Mouse (Mus musculus): Measurements from ENCODE around the gene Vsig4. TPM values are rescaled to one million over a fixed set of nuclear protein-coding genes. Genes with fewer than 3 reads are reported as not detected.

Vsig4 gene
- polyA plus RNA-seq (2014; fragmentation: Nextera tagmentation; extraction: Ambion mirVana): not detected in 2 replicates

DNA sequence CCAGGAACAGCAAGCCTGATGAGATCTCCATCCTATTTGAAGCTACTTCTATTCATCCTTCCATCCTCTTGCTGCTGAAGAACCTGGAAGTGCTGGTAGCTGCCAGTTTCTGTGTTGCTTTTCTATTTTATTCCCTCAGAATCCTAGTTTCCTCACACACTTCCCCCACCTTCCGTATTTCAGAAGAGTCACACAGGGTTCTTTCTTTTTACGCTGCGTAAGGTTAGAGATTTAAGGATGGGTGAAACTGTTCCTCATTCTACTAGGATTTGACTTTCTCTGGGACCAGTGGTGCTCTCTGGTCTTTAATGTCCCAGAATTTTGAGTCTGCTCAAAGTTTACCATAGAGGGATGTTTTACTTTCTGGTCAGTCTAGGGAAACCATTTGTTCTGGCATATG lies at the start of gene Vsig4:
TSS of gene Vsig4 (minus strand) at position 101 of the 400 bp plus-strand sequence.
- no peak within 1 kb of the TSS for H3K4me2 ChIP-seq (ENCODE audit: low read depth, low read length, severe bottlenecking)
- no peaks in the 10 kb centered on the region for H3K36me3 ChIP-seq (ENCODE audit: control insufficient read depth, insufficient read depth, low read length)
- H3K27ac ChIP-seq (ENCODE audit: low read depth, low read length): no peak within 1 kb of the TSS
- no peaks in the 10 kb centered on the region for H3K27me3 ChIP-seq (ENCODE audit: control insufficient read depth, insufficient read depth, low read length)
- 100% methylated on average over 3 of the region's 3 CpGs for WGBS
- no peak within 1 kb of the TSS for H3K4me3 ChIP-seq (ENCODE audit: low read depth, low read length)
- no peaks in the 10 kb centered on the region for H3K4me1 ChIP-seq (replicated peaks; ENCODE audit: control insufficient read depth, insufficient read depth, low read length)
- no peak for DNase-seq (ENCODE audit: low spot score)
- H3K9me3 ChIP-seq (ENCODE audit: control insufficient read depth, low read length): no peaks in the 10 kb centered on the region
- no peak within 1 kb of the TSS for H3K9ac ChIP-seq (ENCODE audit: low read length)
- no peak for ATAC-seq (replicated peaks; ENCODE audit: low FRiP score)

DNA sequence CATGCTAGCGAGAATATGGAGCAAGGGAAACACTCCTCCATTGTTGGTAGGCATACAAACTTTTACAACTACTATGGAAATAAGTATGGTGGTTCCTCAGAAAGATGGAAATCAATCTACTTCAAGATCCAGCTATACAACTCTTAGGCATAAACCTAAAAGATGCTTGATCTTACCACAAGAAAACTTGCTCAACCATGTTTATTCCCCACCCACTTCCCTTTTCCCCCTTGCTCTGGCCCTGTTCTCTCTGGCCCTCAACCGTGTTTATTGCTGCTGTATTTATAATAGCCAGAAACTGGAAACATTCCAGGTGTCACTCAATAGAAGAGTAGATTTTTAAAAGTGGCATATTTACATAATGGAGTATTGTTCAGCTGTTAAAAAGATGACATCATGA lies 45.9 kb upstream of the Vsig4 start:
- H3K27me3 ChIP-seq (ENCODE audit: control insufficient read depth, insufficient read depth, low read length): no peaks in the 10 kb centered on the region
- ATAC-seq (replicated peaks; ENCODE audit: low FRiP score) (no peak), DNase-seq (ENCODE audit: low spot score) (no peak)
- no peaks in the 10 kb centered on the region for H3K4me1 ChIP-seq (replicated peaks; ENCODE audit: control insufficient read depth, insufficient read depth, low read length)
- WGBS: 80% methylated on average over 2 of the region's 2 CpGs
- H3K9me3 ChIP-seq (ENCODE audit: control insufficient read depth, low read length): no peaks in the 10 kb centered on the region
- no peaks in the 10 kb centered on the region for H3K36me3 ChIP-seq (ENCODE audit: control insufficient read depth, insufficient read depth, low read length)
- no peak overlapping the region for H3K4me3 ChIP-seq (ENCODE audit: low read depth, low read length)
- H3K27ac ChIP-seq (ENCODE audit: low read depth, low read length): no peak overlapping the region
- no peak overlapping the region for H3K4me2 ChIP-seq (ENCODE audit: low read depth, low read length, severe bottlenecking)
- no peak overlapping the region for H3K9ac ChIP-seq (ENCODE audit: low read length)

DNA sequence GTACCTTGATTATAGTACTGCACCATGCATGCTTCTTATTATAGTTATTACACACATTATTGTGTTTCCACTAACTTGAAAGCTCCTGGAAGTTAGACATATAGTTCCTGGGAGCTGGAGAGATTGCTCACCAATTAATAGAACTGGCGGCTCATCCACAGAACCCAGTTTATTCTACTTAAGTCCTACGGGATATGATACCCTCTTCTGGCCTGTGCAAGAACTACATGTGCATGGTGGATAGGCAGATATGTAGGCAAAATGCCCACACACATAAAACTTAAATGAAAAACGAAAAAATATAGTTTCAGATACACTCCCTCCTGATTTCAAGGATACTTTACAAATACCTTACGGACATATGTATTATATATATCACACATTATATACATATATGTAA lies 36.5 kb upstream of the Vsig4 start:
- no peaks in the 10 kb centered on the region for H3K36me3 ChIP-seq (ENCODE audit: control insufficient read depth, insufficient read depth, low read length)
- H3K27ac ChIP-seq (ENCODE audit: low read depth, low read length): no peak overlapping the region
- no peak overlapping the region for H3K4me2 ChIP-seq (ENCODE audit: low read depth, low read length, severe bottlenecking)
- DNase-seq (ENCODE audit: low spot score) (no peak), ATAC-seq (replicated peaks; ENCODE audit: low FRiP score) (no peak)
- WGBS: 56% methylated on average over 4 of the region's 4 CpGs
- H3K4me1 ChIP-seq (replicated peaks; ENCODE audit: control insufficient read depth, insufficient read depth, low read length): no peaks in the 10 kb centered on the region
- H3K9me3 ChIP-seq (ENCODE audit: control insufficient read depth, low read length): no peaks in the 10 kb centered on the region
- H3K4me3 ChIP-seq (ENCODE audit: low read depth, low read length): no peak overlapping the region
- no peak overlapping the region for H3K9ac ChIP-seq (ENCODE audit: low read length)
- H3K27me3 ChIP-seq (ENCODE audit: control insufficient read depth, insufficient read depth, low read length): no peaks in the 10 kb centered on the region

DNA sequence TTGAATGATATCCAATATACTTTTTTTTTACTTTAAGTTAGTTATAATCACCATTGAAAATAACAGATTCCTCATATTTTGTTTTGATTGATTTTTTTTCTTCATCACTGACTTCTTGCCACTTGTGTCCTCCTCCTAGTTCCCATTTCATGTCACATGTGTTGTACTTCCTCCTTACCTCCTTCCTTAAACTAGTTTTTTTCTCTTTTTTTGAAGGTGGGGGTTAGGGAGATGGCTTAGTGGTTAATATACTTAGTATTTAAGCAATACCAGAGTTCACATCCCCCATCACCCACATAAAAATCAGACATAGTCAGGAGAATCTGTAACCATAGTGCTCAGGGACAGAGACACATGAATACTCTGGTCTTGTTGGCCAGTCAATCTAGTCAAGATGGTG lies 36.7 kb downstream of the Vsig4 start:
- Histone ChIP-seq H3K27me3 (ENCODE audit: control insufficient read depth, insufficient read depth, low read length) (no peaks in the 10 kb centered on the region), H3K9ac (ENCODE audit: low read length) (no peak overlapping the region), H3K4me3 (ENCODE audit: low read depth, low read length) (no peak overlapping the region), H3K27ac (ENCODE audit: low read depth, low read length) (no peak overlapping the region), H3K4me2 (ENCODE audit: low read depth, low read length, severe bottlenecking) (no peak overlapping the region), H3K9me3 (ENCODE audit: control insufficient read depth, low read length) (no peaks in the 10 kb centered on the region), H3K4me1 (replicated peaks; ENCODE audit: control insufficient read depth, insufficient read depth, low read length) (no peaks in the 10 kb centered on the region), H3K36me3 (ENCODE audit: control insufficient read depth, insufficient read depth, low read length) (no peaks in the 10 kb centered on the region)
- ATAC-seq (replicated peaks; ENCODE audit: low FRiP score) (no peak), DNase-seq (ENCODE audit: low spot score) (no peak)

DNA sequence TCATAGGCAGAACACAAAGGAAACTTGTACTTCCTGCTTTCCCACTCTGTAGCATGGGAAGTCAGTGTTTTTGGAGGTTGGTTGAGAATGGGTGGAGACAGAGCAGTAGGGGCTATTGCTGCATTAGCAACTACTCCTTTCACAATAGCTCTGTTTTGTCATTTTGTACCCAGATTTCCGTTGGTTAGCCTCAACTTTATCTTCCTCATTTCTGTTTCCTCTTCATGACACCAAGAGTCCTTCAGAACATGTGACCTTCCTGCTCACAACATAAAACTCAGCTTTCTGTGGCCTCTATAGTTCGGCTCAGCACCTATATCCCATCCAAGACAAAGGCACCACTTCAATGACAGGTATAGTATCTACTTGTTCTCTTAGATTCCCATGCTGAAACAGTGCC lies 53.6 kb downstream of the Vsig4 start:
- Histone ChIP-seq H3K36me3 (ENCODE audit: control insufficient read depth, insufficient read depth, low read length) (no peaks in the 10 kb centered on the region), H3K9me3 (ENCODE audit: control insufficient read depth, low read length) (no peaks in the 10 kb centered on the region), H3K27ac (ENCODE audit: low read depth, low read length) (no peak overlapping the region), H3K9ac (ENCODE audit: low read length) (no peak overlapping the region), H3K4me1 (replicated peaks; ENCODE audit: control insufficient read depth, insufficient read depth, low read length) (no peaks in the 10 kb centered on the region), H3K4me3 (ENCODE audit: low read depth, low read length) (no peak overlapping the region), H3K27me3 (ENCODE audit: control insufficient read depth, insufficient read depth, low read length) (no peaks in the 10 kb centered on the region), H3K4me2 (ENCODE audit: low read depth, low read length, severe bottlenecking) (no peak overlapping the region)
- DNase-seq (ENCODE audit: low spot score) (no peak), ATAC-seq (replicated peaks; ENCODE audit: low FRiP score) (no peak)
- 76% methylated on average over 2 of the region's 2 CpGs for WGBS

DNA sequence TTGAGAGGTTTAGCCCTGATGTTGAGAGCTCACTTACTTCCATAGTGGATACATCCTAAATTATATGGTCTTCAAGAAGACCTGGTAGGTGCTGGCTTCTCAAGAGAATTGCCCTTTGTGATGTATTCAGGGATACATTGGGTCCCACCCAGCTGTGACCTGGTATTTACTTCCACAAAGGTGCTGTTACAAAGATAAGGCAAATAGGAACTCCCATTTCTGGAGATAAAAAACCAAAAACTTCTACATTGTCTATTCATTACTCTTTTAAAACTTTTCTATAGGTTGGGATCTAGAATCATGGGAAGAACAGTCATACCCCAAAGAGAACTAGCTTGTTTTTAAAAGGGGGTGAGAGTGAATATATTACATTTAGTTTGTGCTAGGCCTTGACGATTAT lies 54.2 kb downstream of the Vsig4 start:
- DNase-seq (ENCODE audit: low spot score) (no peak), ATAC-seq (replicated peaks; ENCODE audit: low FRiP score) (no peak)
- Histone ChIP-seq H3K4me3 (ENCODE audit: low read depth, low read length) (no peak overlapping the region), H3K27ac (ENCODE audit: low read depth, low read length) (no peak overlapping the region), H3K9ac (ENCODE audit: low read length) (no peak overlapping the region), H3K9me3 (ENCODE audit: control insufficient read depth, low read length) (no peaks in the 10 kb centered on the region), H3K36me3 (ENCODE audit: control insufficient read depth, insufficient read depth, low read length) (no peaks in the 10 kb centered on the region), H3K27me3 (ENCODE audit: control insufficient read depth, insufficient read depth, low read length) (no peaks in the 10 kb centered on the region), H3K4me2 (ENCODE audit: low read depth, low read length, severe bottlenecking) (no peak overlapping the region), H3K4me1 (replicated peaks; ENCODE audit: control insufficient read depth, insufficient read depth, low read length) (no peaks in the 10 kb centered on the region)
- WGBS: 86% methylated on average over 1 of the region's 1 CpGs

DNA sequence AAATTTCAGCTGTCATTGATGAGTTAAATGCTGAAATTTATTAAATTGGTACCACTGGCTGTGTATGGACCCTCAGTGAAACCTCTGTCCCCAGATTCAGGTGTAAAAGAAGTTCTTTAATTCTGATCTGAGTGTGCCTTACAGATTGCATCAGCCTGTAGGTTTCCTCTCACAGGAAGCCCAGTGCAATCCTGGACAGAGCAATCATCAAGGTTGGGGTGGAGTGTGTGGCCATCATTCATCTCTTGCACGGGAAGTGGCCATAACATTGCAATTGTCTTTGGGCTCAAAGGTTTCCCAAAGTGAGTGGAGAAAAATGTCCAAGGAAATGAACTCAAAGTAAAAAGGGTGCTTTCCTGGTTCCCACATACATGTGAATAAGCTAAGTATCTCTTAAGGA lies 57.5 kb downstream of the Vsig4 start:
- no peaks in the 10 kb centered on the region for H3K9me3 ChIP-seq (ENCODE audit: control insufficient read depth, low read length)
- H3K27me3 ChIP-seq (ENCODE audit: control insufficient read depth, insufficient read depth, low read length): no peaks in the 10 kb centered on the region
- H3K27ac ChIP-seq (ENCODE audit: low read depth, low read length): no peak overlapping the region
- DNase-seq (ENCODE audit: low spot score): no peak
- H3K9ac ChIP-seq (ENCODE audit: low read length): no peak overlapping the region
- ATAC-seq (replicated peaks; ENCODE audit: low FRiP score): no peak
- no peaks in the 10 kb centered on the region for H3K4me1 ChIP-seq (replicated peaks; ENCODE audit: control insufficient read depth, insufficient read depth, low read length)
- H3K4me3 ChIP-seq (ENCODE audit: low read depth, low read length): no peak overlapping the region
- WGBS: 72% methylated on average over 1 of the region's 1 CpGs
- H3K4me2 ChIP-seq (ENCODE audit: low read depth, low read length, severe bottlenecking): no peak overlapping the region
- no peaks in the 10 kb centered on the region for H3K36me3 ChIP-seq (ENCODE audit: control insufficient read depth, insufficient read depth, low read length)

DNA sequence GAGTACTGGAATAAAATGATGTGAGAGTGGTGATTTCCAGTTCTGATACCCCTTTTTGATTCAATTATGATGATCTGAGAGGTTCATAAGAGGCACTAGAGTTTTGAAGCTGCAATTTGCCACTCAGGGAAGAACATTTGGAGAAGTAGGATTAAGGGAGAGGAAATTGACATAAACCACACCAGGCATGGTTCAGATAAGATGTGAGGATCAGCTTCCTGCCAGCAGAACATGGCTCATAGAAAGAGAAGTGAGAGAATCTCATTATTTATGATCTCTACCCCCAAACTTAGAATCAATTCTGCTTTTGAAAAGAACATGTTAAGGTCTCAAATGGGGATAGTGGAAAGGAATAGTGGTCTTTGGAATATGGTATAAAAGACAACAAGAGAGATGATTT lies 66.2 kb downstream of the Vsig4 start:
- DNase-seq (ENCODE audit: low spot score) (no peak), ATAC-seq (replicated peaks; ENCODE audit: low FRiP score) (no peak)
- Histone ChIP-seq H3K9ac (ENCODE audit: low read length) (no peak overlapping the region), H3K4me1 (replicated peaks; ENCODE audit: control insufficient read depth, insufficient read depth, low read length) (no peaks in the 10 kb centered on the region), H3K27ac (ENCODE audit: low read depth, low read length) (no peak overlapping the region), H3K4me2 (ENCODE audit: low read depth, low read length, severe bottlenecking) (no peak overlapping the region), H3K4me3 (ENCODE audit: low read depth, low read length) (no peak overlapping the region), H3K9me3 (ENCODE audit: control insufficient read depth, low read length) (no peaks in the 10 kb centered on the region), H3K36me3 (ENCODE audit: control insufficient read depth, insufficient read depth, low read length) (no peaks in the 10 kb centered on the region), H3K27me3 (ENCODE audit: control insufficient read depth, insufficient read depth, low read length) (no peaks in the 10 kb centered on the region)

DNA sequence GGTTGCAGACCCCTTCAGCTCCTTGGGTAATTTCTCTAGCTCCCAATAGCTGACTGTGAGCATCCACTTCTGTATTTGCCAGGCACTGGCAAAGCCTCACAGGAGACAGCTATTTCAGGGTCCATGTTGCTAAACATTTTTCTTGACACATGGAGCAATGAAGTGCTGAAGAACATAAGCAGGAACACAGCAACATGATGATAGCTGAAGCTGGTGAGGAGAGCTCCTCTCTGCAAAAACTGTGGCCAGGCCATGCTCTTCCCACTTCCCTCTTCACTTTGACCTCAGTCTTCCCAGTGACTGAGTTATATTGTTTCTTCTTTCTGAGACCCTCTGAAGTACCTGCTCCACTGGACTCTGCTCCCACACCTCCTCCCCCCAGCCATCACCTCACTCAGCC lies 67.8 kb downstream of the Vsig4 start:
- Histone ChIP-seq H3K4me1 (replicated peaks; ENCODE audit: control insufficient read depth, insufficient read depth, low read length) (no peaks in the 10 kb centered on the region), H3K4me3 (ENCODE audit: low read depth, low read length) (no peak overlapping the region), H3K36me3 (ENCODE audit: control insufficient read depth, insufficient read depth, low read length) (no peaks in the 10 kb centered on the region), H3K9ac (ENCODE audit: low read length) (no peak overlapping the region), H3K4me2 (ENCODE audit: low read depth, low read length, severe bottlenecking) (no peak overlapping the region), H3K27ac (ENCODE audit: low read depth, low read length) (no peak overlapping the region), H3K9me3 (ENCODE audit: control insufficient read depth, low read length) (no peaks in the 10 kb centered on the region), H3K27me3 (ENCODE audit: control insufficient read depth, insufficient read depth, low read length) (no peaks in the 10 kb centered on the region)
- ATAC-seq (replicated peaks; ENCODE audit: low FRiP score) (no peak), DNase-seq (ENCODE audit: low spot score) (no peak)

Data from forebrain, embryonic 11.5 days (tissue).